Mouse (Mus musculus): ENCODE data around the gene Immt. TPM values are rescaled to one million over a fixed set of nuclear protein-coding genes. Genes with fewer than 3 reads are reported as not detected.
"Not testable (repeated sequence)": the region's sequence is repeated elsewhere in the genome, so short reads cannot be mapped to it uniquely, and the experiment has no call there.

Gene Immt
- total RNA-seq, 4 experiments from 2014 or later: 620 to 631 (median 628) TPM

- DNase-seq (ENCODE audit: low spot score): no peak
Observed at GRCm38 (mm10) chr6:71840597-71841290, 9.6 kb downstream of the Immt start.

DNA sequence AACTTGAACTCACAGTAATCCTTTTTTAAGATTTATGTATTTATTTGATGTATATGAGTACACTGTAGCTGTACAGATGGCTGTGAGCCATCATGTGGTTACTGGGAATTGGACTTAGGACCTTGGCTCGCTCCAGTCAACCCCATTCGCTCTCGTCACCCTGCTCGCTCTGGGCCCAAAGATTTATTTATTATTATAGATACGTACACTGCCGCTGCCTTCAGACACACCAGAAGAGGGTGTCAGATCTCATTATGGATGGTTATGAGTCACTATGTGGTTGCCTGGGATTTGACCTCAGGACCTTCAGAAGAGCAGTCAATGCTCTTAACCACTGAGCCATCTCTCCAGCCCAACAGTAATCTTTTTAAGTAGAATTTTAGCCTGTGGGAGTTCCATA lies 15.8 kb downstream of the Immt start:
- not testable (repeated sequence) for DNase-seq (ENCODE audit: low spot score)

DNA sequence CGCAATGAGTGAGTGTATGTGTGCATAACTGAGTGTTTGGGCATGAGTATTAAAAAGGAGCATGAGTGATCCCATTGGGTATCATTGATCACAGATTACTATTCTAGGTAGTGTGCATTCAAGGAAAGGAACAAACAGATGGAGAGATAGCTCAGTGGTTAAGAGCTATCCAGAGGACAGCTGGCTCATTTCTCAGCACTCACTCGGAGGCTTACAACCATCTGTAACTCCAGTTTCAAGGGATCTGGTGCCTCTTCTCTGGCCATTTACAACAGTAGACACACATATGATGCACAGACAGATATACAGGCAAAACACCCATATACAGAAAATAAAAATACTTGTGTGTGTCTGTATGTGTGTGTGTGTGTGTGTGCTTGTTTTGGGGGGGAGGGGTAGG lies 36.6 kb downstream of the Immt start:
- DNase-seq (ENCODE audit: low spot score): no peak

- DNase-seq (ENCODE audit: low spot score): no peak
Observed at GRCm38 (mm10) chr6:71868809-71869208, 37.7 kb downstream of the Immt start.

DNA sequence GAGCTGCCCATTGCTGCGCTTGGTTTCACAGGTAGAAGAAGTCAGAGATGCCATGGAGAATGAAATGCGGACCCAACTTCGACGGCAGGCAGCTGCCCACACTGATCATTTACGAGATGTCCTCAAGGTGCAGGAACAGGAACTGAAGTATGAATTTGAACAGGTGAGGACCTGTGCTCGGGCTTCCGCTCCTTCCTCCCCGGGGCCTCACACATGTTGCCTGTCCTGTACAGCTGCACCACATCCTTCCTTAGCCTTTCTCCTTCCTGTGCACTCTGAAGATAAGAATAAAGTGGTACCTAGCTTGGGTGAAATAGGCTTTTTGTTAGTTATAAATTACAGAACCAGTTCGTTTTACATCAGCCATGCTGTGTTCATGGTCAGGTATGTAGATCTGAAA lies 40.3 kb downstream of the Immt start:
- no peak for DNase-seq (ENCODE audit: low spot score)

GRCm38 (mm10) chr6:71877965-71878760 lies 47.0 kb downstream of the Immt start:
- DNase-seq (ENCODE audit: low spot score): no peak

- DNase-seq (ENCODE audit: low spot score): no peak
Observed at GRCm38 (mm10) chr6:71893263-71893662, 62.1 kb downstream of the Immt start.

- no peak for DNase-seq (ENCODE audit: low spot score)
Observed at GRCm38 (mm10) chr6:71907702-71908235, 76.6 kb downstream of the Immt start.

DNA sequence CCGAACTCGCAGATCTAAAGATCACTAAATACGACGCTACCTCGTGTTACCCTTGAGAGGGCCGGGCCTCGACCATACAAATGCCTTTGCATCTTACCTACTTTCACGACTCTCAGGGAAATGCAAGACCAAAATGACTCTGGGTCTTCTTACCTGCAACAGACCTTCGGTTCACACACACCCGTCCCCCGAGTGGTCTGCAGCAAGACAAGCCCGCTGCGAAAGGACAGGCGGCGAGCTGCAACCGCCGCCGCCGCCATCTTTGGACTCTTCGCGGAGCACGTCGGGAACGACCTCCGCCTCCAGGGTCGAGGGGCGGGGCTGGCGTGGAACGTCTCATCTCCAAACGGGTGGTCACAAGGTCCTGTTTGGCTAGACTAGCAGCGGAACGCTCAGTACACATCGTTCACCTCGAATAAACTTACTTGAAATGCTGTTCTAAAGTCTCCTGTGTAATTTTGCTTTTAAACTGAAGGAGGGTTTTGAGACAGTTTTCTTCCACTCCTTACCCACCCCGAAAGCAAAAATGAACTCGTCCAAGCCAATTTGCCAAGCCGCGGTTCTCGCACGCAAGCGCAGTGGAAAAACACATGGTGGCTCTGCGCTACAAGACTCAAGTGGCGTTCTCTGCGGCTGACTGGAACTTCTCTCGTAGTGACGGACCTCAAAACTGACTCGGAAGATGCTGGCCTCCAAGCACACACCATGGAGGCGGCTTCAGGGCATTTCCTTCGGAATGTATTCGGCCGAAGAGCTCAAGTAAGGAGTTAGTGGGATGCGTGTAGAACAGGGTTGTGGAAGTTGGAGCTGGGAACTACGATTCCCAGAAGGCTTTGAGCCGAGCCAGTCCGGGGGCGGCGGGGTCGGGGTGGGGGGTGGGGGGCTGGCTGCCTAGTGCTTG lies 77.6 kb downstream of the Immt start, which contains the start of the genes Ptcd3 and Polr1a:
Gene Ptcd3 (minus strand): TSS at position 270 of the 901 bp plus-strand sequence.
Gene Polr1a (plus strand): TSS at position 573 of the 901 bp plus-strand sequence.
- peak; percentile 93 for DNase-seq (ENCODE audit: low spot score)

GRCm38 (mm10) chr6:71909384-71909783 lies 78.3 kb downstream of the Immt start:
- DNase-seq (ENCODE audit: low spot score): no peak

DNA sequence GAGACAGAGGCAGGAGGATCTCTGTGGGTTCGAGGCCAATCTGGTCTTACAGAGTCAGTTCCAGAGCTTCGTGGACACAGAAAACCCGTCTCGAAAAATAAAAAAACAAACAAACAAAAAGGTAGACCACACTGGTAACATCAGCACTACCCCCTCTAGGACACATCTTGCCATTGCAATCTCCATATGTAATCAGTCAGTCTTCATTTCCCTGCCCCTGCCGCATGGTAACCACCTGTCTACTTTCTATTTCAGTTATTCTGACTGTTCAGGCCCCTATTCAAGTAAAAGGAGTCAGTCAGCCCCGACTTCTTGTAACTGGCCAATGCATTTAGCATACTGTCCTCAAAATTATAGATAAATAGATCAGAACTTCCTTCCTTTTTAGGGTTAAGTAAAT lies 78.7 kb downstream of the Immt start:
- no peak for DNase-seq (ENCODE audit: low spot score)

GRCm38 (mm10) chr6:71911686-71912450 lies 80.7 kb downstream of the Immt start:
- DNase-seq (ENCODE audit: low spot score): peak; percentile 25

GRCm38 (mm10) chr6:71920752-71921151 lies 89.6 kb downstream of the Immt start:
- DNase-seq (ENCODE audit: low spot score): no peak

GRCm38 (mm10) chr6:71925233-71925632 lies 94.1 kb downstream of the Immt start:
- DNase-seq (ENCODE audit: low spot score): not testable (repeated sequence)

Other genes starting within 250 kb of the Immt start
- 10 to 100 TPM; 17.4 to 19.9 (median 19.0) TPM for gene Kdm3a, start 198.3 kb upstream of the Immt start, total RNA-seq (2022)
- 10 to 100 TPM; 16.2 to 20.0 (median 18.0) TPM for gene Reep1, start 123.8 kb upstream of the Immt start, total RNA-seq (2022)
- gene Mrpl35, start 4.4 kb upstream of the Immt start, total RNA-seq (2022): 10 to 100 TPM; 44.3 to 51.9 (median 48.7) TPM
- 100 to 1,000 TPM; 127 to 157 (median 131) TPM for gene Ptcd3, start 77.4 kb downstream of the Immt start, total RNA-seq (2022)
- 10 to 100 TPM; 47.4 to 54.6 (median 49.7) TPM for gene Polr1a, start 77.7 kb downstream of the Immt start, total RNA-seq (2022)